Mouse (Mus musculus): ENCODE results near the gene Spin1. TPM values are rescaled to one million over a fixed set of nuclear protein-coding genes. Genes with fewer than 3 reads are reported as not detected.

The Spin1 gene
- polyA plus RNA-seq, 1 experiment: 29.5 TPM

DNA sequence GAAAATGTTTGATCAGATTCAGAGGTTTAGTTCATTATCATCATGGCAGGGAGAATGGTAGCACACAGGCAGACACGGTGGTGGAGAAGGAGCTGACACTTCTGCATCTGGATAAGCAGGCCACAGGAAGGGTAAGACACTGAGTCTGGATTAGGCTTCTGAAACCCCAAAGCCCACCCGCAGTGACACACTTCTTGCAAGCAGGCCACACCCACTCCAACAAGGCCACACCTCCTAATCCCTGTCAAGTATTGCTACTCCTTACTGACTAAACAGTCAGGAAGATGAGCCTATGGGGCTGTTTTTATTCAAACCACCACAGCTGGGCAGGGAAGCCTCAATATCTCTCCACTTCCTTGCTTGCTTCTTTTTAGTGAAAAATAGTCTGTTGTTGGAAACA is 19.9 kb upstream of the Spin1 start:
- WGBS: 90% methylated on average over 2 of the region's 2 CpGs

DNA sequence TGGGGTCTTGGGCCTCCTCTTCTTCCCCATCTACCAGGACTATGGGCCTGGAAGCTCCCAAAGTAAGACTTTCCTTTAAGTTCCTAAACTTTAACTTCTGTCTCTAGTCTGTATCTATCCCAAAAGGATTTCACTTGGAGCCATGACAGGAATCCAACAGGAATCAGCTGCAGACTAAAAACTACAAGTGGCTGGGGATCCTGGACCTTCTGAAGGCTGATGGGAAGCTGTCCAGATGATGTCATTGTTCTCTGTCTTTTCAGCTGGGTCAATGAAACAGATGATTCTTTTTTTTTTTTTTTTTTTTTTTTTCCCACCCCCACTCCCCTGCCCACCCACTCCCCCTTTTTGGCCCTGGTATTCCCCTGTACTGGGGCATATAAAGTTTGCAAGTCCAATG is 16.4 kb upstream of the Spin1 start:
- Histone ChIP-seq H3K27ac (ENCODE audit: control insufficient read depth, insufficient read depth, low read length) (no peak overlapping the region), H3K27me3 (ENCODE audit: control insufficient read depth, insufficient read depth, low read length) (no peaks in the 10 kb centered on the region), H3K36me3 (ENCODE audit: control insufficient read depth, insufficient read depth, low read length) (no peaks in the 10 kb centered on the region), H3K4me1 (replicated peaks; ENCODE audit: control insufficient read depth, insufficient read depth, low read length) (no peaks in the 10 kb centered on the region), H3K4me3 (ENCODE audit: control insufficient read depth, insufficient read depth, low read length) (no peak overlapping the region)
- no peak for DNase-seq
- TF ChIP-seq POLR2A (IDR thresholded peaks at IDR 0.05; ENCODE audit: control insufficient read depth, extremely low read depth, insufficient read depth, low read length, poor library complexity): no peak
- TF ChIP-seq CTCF (IDR thresholded peaks at IDR 0.05; ENCODE audit: borderline replicate concordance, control insufficient read depth, extremely low read depth, insufficient read depth, low read length, poor library complexity): no peak

More for the DNA sequence above, 19.9 kb upstream of the Spin1 start:
- H3K4me3 ChIP-seq (ENCODE audit: control insufficient read depth, insufficient read depth, low read length): no peak overlapping the region
- no peaks in the 10 kb centered on the region for H3K36me3 ChIP-seq (ENCODE audit: control insufficient read depth, insufficient read depth, low read length)
- H3K27ac ChIP-seq (ENCODE audit: control insufficient read depth, insufficient read depth, low read length): no peak overlapping the region
- TF ChIP-seq POLR2A (IDR thresholded peaks at IDR 0.05; ENCODE audit: control insufficient read depth, extremely low read depth, insufficient read depth, low read length, poor library complexity) (no peak), CTCF (IDR thresholded peaks at IDR 0.05; ENCODE audit: borderline replicate concordance, control insufficient read depth, extremely low read depth, insufficient read depth, low read length, poor library complexity) (no peak)
- no peaks in the 10 kb centered on the region for H3K27me3 ChIP-seq (ENCODE audit: control insufficient read depth, insufficient read depth, low read length)
- no peak for DNase-seq
- no peaks in the 10 kb centered on the region for H3K4me1 ChIP-seq (replicated peaks; ENCODE audit: control insufficient read depth, insufficient read depth, low read length)

DNA sequence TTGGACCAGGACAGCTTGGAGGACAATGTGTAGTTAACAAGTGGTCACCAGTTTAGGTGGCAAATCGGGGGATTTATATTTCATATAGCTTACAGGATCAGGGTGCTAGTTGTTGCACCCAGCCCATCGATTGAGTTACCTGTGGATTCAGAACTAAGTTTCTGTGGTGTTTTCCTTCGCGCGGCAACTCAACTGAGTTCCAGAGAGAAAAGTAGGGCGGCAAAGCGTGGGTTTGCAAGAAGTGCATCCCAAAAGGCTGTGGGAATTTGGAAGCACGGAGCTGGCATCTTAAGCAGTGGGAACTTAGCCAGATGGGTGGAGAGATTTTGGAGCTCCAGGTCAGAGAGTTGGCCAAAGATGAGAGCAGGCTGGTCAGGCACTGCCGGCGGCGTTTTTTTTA is 14.7 kb upstream of the Spin1 start:
- TF ChIP-seq CTCF (IDR thresholded peaks at IDR 0.05; ENCODE audit: borderline replicate concordance, control insufficient read depth, extremely low read depth, insufficient read depth, low read length, poor library complexity): no peak
- TF ChIP-seq POLR2A (IDR thresholded peaks at IDR 0.05; ENCODE audit: control insufficient read depth, extremely low read depth, insufficient read depth, low read length, poor library complexity): no peak
- no peak overlapping the region for H3K27ac ChIP-seq (ENCODE audit: control insufficient read depth, insufficient read depth, low read length)
- no peak for DNase-seq
- H3K4me1 ChIP-seq (replicated peaks; ENCODE audit: control insufficient read depth, insufficient read depth, low read length): no peaks in the 10 kb centered on the region
- no peak overlapping the region for H3K4me3 ChIP-seq (ENCODE audit: control insufficient read depth, insufficient read depth, low read length)
- no peaks in the 10 kb centered on the region for H3K27me3 ChIP-seq (ENCODE audit: control insufficient read depth, insufficient read depth, low read length)
- 95% methylated on average over 11 of the region's 11 CpGs for WGBS
- H3K36me3 ChIP-seq (ENCODE audit: control insufficient read depth, insufficient read depth, low read length): no peaks in the 10 kb centered on the region

DNA sequence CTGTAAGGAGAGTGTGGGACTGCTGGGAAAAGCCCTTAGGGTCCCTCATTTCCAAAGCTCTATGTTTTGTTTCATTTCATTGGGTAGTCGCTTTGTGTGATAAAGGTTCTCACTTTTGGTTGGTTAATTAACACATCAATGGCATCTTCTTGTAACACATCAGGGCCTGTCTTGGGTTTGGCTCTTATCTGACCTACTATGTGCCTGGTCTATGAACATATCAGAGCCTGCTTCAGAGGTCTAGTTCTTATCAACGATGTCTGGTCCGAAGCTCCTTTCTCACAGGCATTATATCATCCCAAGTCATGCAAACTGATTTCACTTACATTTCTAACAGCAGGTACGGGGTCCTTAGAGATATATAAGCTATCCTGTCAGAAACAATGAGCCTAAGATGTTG is 13.4 kb upstream of the Spin1 start:
- Histone ChIP-seq H3K4me3 (ENCODE audit: control insufficient read depth, insufficient read depth, low read length) (no peak overlapping the region), H3K4me1 (replicated peaks; ENCODE audit: control insufficient read depth, insufficient read depth, low read length) (no peaks in the 10 kb centered on the region), H3K27ac (ENCODE audit: control insufficient read depth, insufficient read depth, low read length) (no peak overlapping the region), H3K27me3 (ENCODE audit: control insufficient read depth, insufficient read depth, low read length) (no peaks in the 10 kb centered on the region), H3K36me3 (ENCODE audit: control insufficient read depth, insufficient read depth, low read length) (no peaks in the 10 kb centered on the region)
- 94% methylated on average over 4 of the region's 4 CpGs for WGBS
- no peak for DNase-seq
- TF ChIP-seq POLR2A (IDR thresholded peaks at IDR 0.05; ENCODE audit: control insufficient read depth, extremely low read depth, insufficient read depth, low read length, poor library complexity) (no peak), CTCF (IDR thresholded peaks at IDR 0.05; ENCODE audit: borderline replicate concordance, control insufficient read depth, extremely low read depth, insufficient read depth, low read length, poor library complexity) (no peak)

DNA sequence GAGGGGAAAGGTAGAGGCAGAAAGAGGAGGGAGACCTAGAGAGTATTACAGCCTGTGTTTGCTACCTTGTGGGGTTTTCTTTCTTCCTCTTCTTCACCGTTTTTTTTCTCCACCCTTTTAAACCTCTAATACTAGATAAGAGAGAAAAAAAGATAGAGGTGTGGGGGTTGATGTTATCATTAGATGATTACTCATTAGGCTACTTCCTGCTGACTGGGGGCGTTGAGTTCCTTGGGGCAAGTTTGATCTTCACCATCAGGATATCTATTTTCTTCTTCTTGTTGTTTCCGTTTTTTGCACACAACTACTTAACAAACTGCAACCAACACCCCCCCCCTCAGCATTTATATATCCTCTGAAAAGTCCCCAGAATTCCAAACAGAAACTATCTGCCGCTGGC is 12.5 kb upstream of the Spin1 start:
- Histone ChIP-seq H3K4me1 (replicated peaks; ENCODE audit: control insufficient read depth, insufficient read depth, low read length) (no peaks in the 10 kb centered on the region), H3K36me3 (ENCODE audit: control insufficient read depth, insufficient read depth, low read length) (no peaks in the 10 kb centered on the region), H3K27me3 (ENCODE audit: control insufficient read depth, insufficient read depth, low read length) (no peaks in the 10 kb centered on the region), H3K4me3 (ENCODE audit: control insufficient read depth, insufficient read depth, low read length) (no peak overlapping the region), H3K27ac (ENCODE audit: control insufficient read depth, insufficient read depth, low read length) (no peak overlapping the region)
- WGBS: 68% methylated on average over 4 of the region's 4 CpGs
- DNase-seq: no peak
- TF ChIP-seq CTCF (IDR thresholded peaks at IDR 0.05; ENCODE audit: borderline replicate concordance, control insufficient read depth, extremely low read depth, insufficient read depth, low read length, poor library complexity): no peak
- no peak for TF ChIP-seq POLR2A (IDR thresholded peaks at IDR 0.05; ENCODE audit: control insufficient read depth, extremely low read depth, insufficient read depth, low read length, poor library complexity)

DNA sequence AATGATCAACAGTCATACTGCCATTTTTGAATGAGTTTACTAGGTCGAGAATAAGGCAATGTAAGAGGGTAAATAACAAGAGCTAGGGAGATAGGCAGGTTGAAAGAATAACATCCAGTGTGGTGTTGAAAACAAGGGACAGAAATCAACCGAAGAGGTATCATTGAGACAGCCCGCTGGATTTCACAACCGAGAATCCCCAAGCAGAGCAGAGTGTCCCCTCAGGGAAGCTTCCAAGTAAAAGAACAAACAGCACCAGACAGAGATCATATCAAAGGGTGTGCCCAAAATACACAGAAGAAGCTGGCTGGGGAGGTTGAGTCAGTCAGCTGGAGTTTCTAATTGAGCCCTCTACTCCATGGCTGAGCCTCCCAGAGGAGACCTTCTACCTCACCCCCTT is 11.6 kb upstream of the Spin1 start:
- Histone ChIP-seq H3K4me1 (replicated peaks; ENCODE audit: control insufficient read depth, insufficient read depth, low read length) (no peaks in the 10 kb centered on the region), H3K27ac (ENCODE audit: control insufficient read depth, insufficient read depth, low read length) (no peak overlapping the region), H3K27me3 (ENCODE audit: control insufficient read depth, insufficient read depth, low read length) (no peaks in the 10 kb centered on the region), H3K4me3 (ENCODE audit: control insufficient read depth, insufficient read depth, low read length) (no peak overlapping the region), H3K36me3 (ENCODE audit: control insufficient read depth, insufficient read depth, low read length) (no peaks in the 10 kb centered on the region)
- no peak for TF ChIP-seq CTCF (IDR thresholded peaks at IDR 0.05; ENCODE audit: borderline replicate concordance, control insufficient read depth, extremely low read depth, insufficient read depth, low read length, poor library complexity)
- no peak for TF ChIP-seq POLR2A (IDR thresholded peaks at IDR 0.05; ENCODE audit: control insufficient read depth, extremely low read depth, insufficient read depth, low read length, poor library complexity)
- no peak for DNase-seq
- WGBS: 91% methylated on average over 4 of the region's 4 CpGs

DNA sequence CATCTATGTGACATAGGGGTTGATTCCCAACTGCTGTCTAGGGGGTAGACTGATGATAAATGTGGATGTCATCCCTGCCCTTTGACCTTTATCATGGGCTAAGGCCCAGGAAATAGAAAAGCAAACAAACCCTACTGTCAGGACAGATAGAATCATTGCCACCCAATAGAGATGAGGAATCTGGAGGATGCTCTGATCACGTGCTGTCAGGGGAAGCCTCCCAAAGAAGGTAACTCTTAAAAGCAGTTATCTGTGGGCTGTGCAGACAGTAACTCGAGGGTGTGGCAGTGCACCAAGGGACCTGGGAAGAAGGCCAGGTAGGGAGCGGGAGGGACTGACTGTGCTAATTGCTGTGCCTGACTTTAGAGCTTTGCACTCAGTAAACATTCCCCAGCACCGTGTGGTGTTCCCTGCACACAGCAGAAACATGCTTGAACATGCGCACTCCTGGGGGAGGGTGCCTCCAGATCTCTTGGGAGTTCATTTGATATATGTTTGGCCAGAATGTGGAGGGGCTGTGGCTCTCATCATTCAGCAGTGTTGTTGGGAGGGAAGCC is 10.5 kb upstream of the Spin1 start:
- WGBS: 78% methylated on average over 5 of the region's 5 CpGs
- Histone ChIP-seq H3K27ac (ENCODE audit: control insufficient read depth, insufficient read depth, low read length) (no peak overlapping the region), H3K4me1 (replicated peaks; ENCODE audit: control insufficient read depth, insufficient read depth, low read length) (no peaks in the 10 kb centered on the region), H3K4me3 (ENCODE audit: control insufficient read depth, insufficient read depth, low read length) (no peak overlapping the region), H3K36me3 (ENCODE audit: control insufficient read depth, insufficient read depth, low read length) (no peaks in the 10 kb centered on the region), H3K27me3 (ENCODE audit: control insufficient read depth, insufficient read depth, low read length) (no peaks in the 10 kb centered on the region)
- DNase-seq: no peak
- TF ChIP-seq CTCF (IDR thresholded peaks at IDR 0.05; ENCODE audit: borderline replicate concordance, control insufficient read depth, extremely low read depth, insufficient read depth, low read length, poor library complexity) (no peak), POLR2A (IDR thresholded peaks at IDR 0.05; ENCODE audit: control insufficient read depth, extremely low read depth, insufficient read depth, low read length, poor library complexity) (no peak)

All from thymus, adult 2 months (tissue).